Mouse (Mus musculus) intestine, embryonic 15.5 days (tissue): Measurements from ENCODE around the gene Zfp990. TPM values are rescaled to one million over a fixed set of nuclear protein-coding genes. Genes with fewer than 3 reads are reported as not detected.
"Not testable (repeated sequence)": the region's sequence is repeated elsewhere in the genome, so short reads cannot be mapped to it uniquely, and the experiment has no call there.

ENCODE experiments used
- ATAC-seq: fragments of 200-750 bp; cut with Nextera tagmentation; 2 replicates; pipeline ENCODE4 v1.8.0; 2017; ENCODE audit warnings: moderate TSS enrichment, moderate library complexity
- H3K27ac ChIP-seq: fragments of 300-500 bp; sonication (generic); 2 replicates; pipeline ENCODE4 v1.5.1; 2015; ENCODE audit warnings: mild to moderate bottlenecking, inconsistent platforms
- H3K27me3 ChIP-seq: fragments of 300-500 bp; sonication (generic); replicated peaks from 2 replicates; pipeline ENCODE4 v1.6.1; 2015; ENCODE audit warnings: inconsistent platforms
- H3K36me3 ChIP-seq: fragments of 300-500 bp; sonication (generic); 2 replicates; pipeline ENCODE4 v1.6.1; 2015; ENCODE audit warnings: inconsistent platforms
- H3K4me1 ChIP-seq: fragments of 300-500 bp; sonication (generic); replicated peaks from 2 replicates; pipeline ENCODE4 v1.6.1; 2015; ENCODE audit warnings: inconsistent platforms
- H3K4me2 ChIP-seq: fragments of 300-500 bp; sonication (generic); replicated peaks from 2 replicates; pipeline ENCODE4 v1.6.1; 2015; ENCODE audit warnings: mild to moderate bottlenecking, inconsistent platforms
- H3K4me3 ChIP-seq: fragments of 300-500 bp; sonication (generic); replicated peaks from 2 replicates; pipeline ENCODE4 v1.5.1; 2015; ENCODE audit warnings: inconsistent platforms
- H3K9ac ChIP-seq: fragments of 300-500 bp; sonication (generic); 2 replicates; pipeline ENCODE4 v1.6.1; 2015; ENCODE audit warnings: inconsistent platforms
- H3K9me3 ChIP-seq: fragments of 300-500 bp; sonication (generic); 2 replicates; pipeline ENCODE4 v1.6.1; 2016; ENCODE audit warnings: inconsistent platforms
- WGBS: fragments of 180-500 bp; shearing (Covaris S2); methylation state at CpG from one replicate; pipeline ENCODE4 v1.1.7; 2015; 5-methylcytosine and 5-hydroxymethylcytosine counted together
- polyA plus RNA-seq: library from polyadenylated mRNA; unstranded; fragments of >200 nt; fragmentation: Nextera tagmentation; extraction: Ambion mirVana; gene quantifications from 2 replicates; pipeline ENCODE4 v1.2.1, GENCODE M21; 2015

Zfp990 gene
- polyA plus RNA-seq, result 0.13 and 0.49 TPM in 2 replicates

GRCm38 (mm10) chr4:145510459-145510858, at the start of gene Zfp990:
Gene Zfp990, plus strand, starts transcription at chr4:145510759.
- not testable (repeated sequence) for H3K36me3 ChIP-seq, H3K4me1 ChIP-seq, H3K9me3 ChIP-seq, H3K4me2 ChIP-seq, ATAC-seq, H3K9ac ChIP-seq, H3K27me3 ChIP-seq, H3K4me3 ChIP-seq, H3K27ac ChIP-seq
- WGBS, result 89% methylated on average over 4 of the region's 4 CpGs

GRCm38 (mm10) chr4:145463553-145464253, 46.9 kb upstream of the Zfp990 start:
- H3K27ac ChIP-seq, H3K9me3 ChIP-seq, H3K4me1 ChIP-seq, H3K36me3 ChIP-seq, H3K27me3 ChIP-seq: not testable (repeated sequence)
- 16% methylated on average over 68 of the region's 68 CpGs for WGBS
- peak; percentile 75 for ATAC-seq
- H3K4me2 ChIP-seq, result peak overlapping the region; percentile 65
- H3K4me3 ChIP-seq, result peak overlapping the region; percentile 41
- H3K9ac ChIP-seq, result peak overlapping the region; percentile 28; the same call in 1 of the 2 replicates

GRCm38 (mm10) chr4:145478128-145478527, 32.4 kb upstream of the Zfp990 start:
- H3K4me3 ChIP-seq, result no peak overlapping the region
- H3K4me1 ChIP-seq, result no peaks in the 10 kb centered on the region
- WGBS, result 84% methylated on average over 3 of the region's 3 CpGs
- H3K4me2 ChIP-seq, result no peak overlapping the region
- no peak for ATAC-seq
- no peak overlapping the region for H3K9ac ChIP-seq
- H3K9me3 ChIP-seq, result no peaks in the 10 kb centered on the region
- no peak overlapping the region for H3K27ac ChIP-seq
- no peaks in the 10 kb centered on the region for H3K36me3 ChIP-seq
- no peaks in the 10 kb centered on the region for H3K27me3 ChIP-seq

- H3K27me3 ChIP-seq, H3K4me2 ChIP-seq, H3K36me3 ChIP-seq, ATAC-seq, H3K9ac ChIP-seq, H3K4me1 ChIP-seq, H3K9me3 ChIP-seq, H3K27ac ChIP-seq, H3K4me3 ChIP-seq: not testable (repeated sequence)
- WGBS, result 91% methylated on average over 8 of the region's 8 CpGs
Observed at GRCm38 (mm10) chr4:145480699-145481098, 29.9 kb upstream of the Zfp990 start.

- H3K27me3 ChIP-seq, result no peaks in the 10 kb centered on the region
- no peaks in the 10 kb centered on the region for H3K36me3 ChIP-seq
- H3K4me1 ChIP-seq, result no peaks in the 10 kb centered on the region
- no peak overlapping the region for H3K27ac ChIP-seq
- H3K9ac ChIP-seq, result no peak overlapping the region
- no peaks in the 10 kb centered on the region for H3K9me3 ChIP-seq
- ATAC-seq, result no peak
- no peak overlapping the region for H3K4me2 ChIP-seq
- H3K4me3 ChIP-seq, result no peak overlapping the region
Observed at GRCm38 (mm10) chr4:145489396-145489795, 21.2 kb upstream of the Zfp990 start.

- no peak overlapping the region for H3K9ac ChIP-seq
- H3K4me1 ChIP-seq, result no peaks in the 10 kb centered on the region
- WGBS, result 76% methylated on average over 11 of the region's 11 CpGs
- H3K27me3 ChIP-seq, result no peaks in the 10 kb centered on the region
- no peaks in the 10 kb centered on the region for H3K9me3 ChIP-seq
- no peaks in the 10 kb centered on the region for H3K36me3 ChIP-seq
- no peak overlapping the region for H3K27ac ChIP-seq
- no peak overlapping the region for H3K4me3 ChIP-seq
- H3K4me2 ChIP-seq, result no peak overlapping the region
- no peak for ATAC-seq
Observed at GRCm38 (mm10) chr4:145492132-145492531, 18.4 kb upstream of the Zfp990 start.

- H3K4me2 ChIP-seq, H3K27me3 ChIP-seq, ATAC-seq, H3K4me3 ChIP-seq, H3K36me3 ChIP-seq, H3K9ac ChIP-seq, H3K9me3 ChIP-seq, H3K4me1 ChIP-seq, H3K27ac ChIP-seq: not testable (repeated sequence)
- WGBS, result 74% methylated on average over 2 of the region's 2 CpGs
Observed at GRCm38 (mm10) chr4:145493316-145493715, 17.2 kb upstream of the Zfp990 start.

GRCm38 (mm10) chr4:145514637-145515036, 4.1 kb downstream of the Zfp990 start:
- not testable (repeated sequence) for H3K9ac ChIP-seq, H3K36me3 ChIP-seq, H3K9me3 ChIP-seq, ATAC-seq, H3K4me1 ChIP-seq, H3K27ac ChIP-seq, H3K4me3 ChIP-seq, H3K4me2 ChIP-seq, H3K27me3 ChIP-seq
- 48% methylated on average over 2 of the region's 2 CpGs for WGBS

- not testable (repeated sequence) for H3K27me3 ChIP-seq, H3K36me3 ChIP-seq, ATAC-seq, H3K27ac ChIP-seq, H3K9me3 ChIP-seq, H3K9ac ChIP-seq, H3K4me2 ChIP-seq, H3K4me1 ChIP-seq, H3K4me3 ChIP-seq
- whole genome bisulfite sequencing, result 80% methylated on average over 4 of the region's 4 CpGs
Observed at GRCm38 (mm10) chr4:145515776-145516565, 5.4 kb downstream of the Zfp990 start.

GRCm38 (mm10) chr4:145517391-145517790, 6.8 kb downstream of the Zfp990 start:
- not testable (repeated sequence) for H3K27me3 ChIP-seq, H3K36me3 ChIP-seq, H3K9ac ChIP-seq, H3K27ac ChIP-seq, H3K4me2 ChIP-seq, H3K9me3 ChIP-seq, H3K4me1 ChIP-seq, H3K4me3 ChIP-seq, ATAC-seq
- 95% methylated on average over 1 of the region's 1 CpGs for WGBS

- WGBS, result 81% methylated on average over 5 of the region's 5 CpGs
- not testable (repeated sequence) for H3K27me3 ChIP-seq, H3K27ac ChIP-seq, H3K4me3 ChIP-seq, H3K36me3 ChIP-seq, H3K4me2 ChIP-seq, H3K9ac ChIP-seq, ATAC-seq, H3K4me1 ChIP-seq, H3K9me3 ChIP-seq
Observed at GRCm38 (mm10) chr4:145543861-145544260, 33.3 kb downstream of the Zfp990 start.

- not testable (repeated sequence) for H3K36me3 ChIP-seq, H3K27ac ChIP-seq, H3K9ac ChIP-seq, ATAC-seq, H3K4me2 ChIP-seq, H3K4me1 ChIP-seq, H3K4me3 ChIP-seq, H3K27me3 ChIP-seq, H3K9me3 ChIP-seq
- 26% methylated on average over 2 of the region's 2 CpGs for WGBS
Observed at GRCm38 (mm10) chr4:145545106-145545505, 34.5 kb downstream of the Zfp990 start.
